Mouse (Mus musculus): ENCODE data around the gene Tfeb.

GRCm38 (mm10) chr17:47744746-47745368 is 8.0 kb downstream of the Tfeb start:
- TF ChIP-seq CTCF (conservative IDR thresholded peaks at IDR 0.05 in 1 of 2, IDR thresholded peaks at IDR 0.05 in 1 of 2; ENCODE audit: low read depth in 2 of 2, low read length in 2 of 2) (peak; percentile 39 to 53), TBP (conservative IDR thresholded peaks at IDR 0.05; ENCODE audit: low read depth, low read length) (no peak), EP300 (IDR thresholded peaks at IDR 0.05; ENCODE audit: low read length) (no peak), POLR2A (IDR thresholded peaks at IDR 0.05; ENCODE audit: low read depth, low read length) (no peak), ZC3H11A (IDR thresholded peaks at IDR 0.05; ENCODE audit: low read depth, low read length) (no peak), NELFE (IDR thresholded peaks at IDR 0.05; ENCODE audit: low read depth, low read length) (no peak), ELF1 (IDR thresholded peaks at IDR 0.05; ENCODE audit: low read depth, low read length) (no peak), MEF2A (IDR thresholded peaks at IDR 0.05; ENCODE audit: borderline replicate concordance, low read depth, low read length) (no peak)

Data from CH12.LX (cell line).